Mouse (Mus musculus) limb, embryonic 15.5 days (tissue): ENCODE measurements around the gene Alox12e. TPM values are rescaled to one million over a fixed set of nuclear protein-coding genes. Genes with fewer than 3 reads are reported as not detected.

ENCODE experiments used
- ATAC-seq: fragments of 200-750 bp; cut with Nextera tagmentation; 2 replicates; pipeline ENCODE4 v1.8.0; 2017; ENCODE audit warnings: low read depth, moderate TSS enrichment; ENCODE audit not compliant: insufficient number of reproducible peaks, low FRiP score, low TSS enrichment
- H3K27ac ChIP-seq: fragments of 300-500 bp; sonication (generic); 2 replicates; pipeline ENCODE4 v1.5.1; 2015; ENCODE audit warnings: moderate library complexity, mild to moderate bottlenecking, inconsistent platforms
- H3K27me3 ChIP-seq: fragments of 300-500 bp; sonication (generic); 2 replicates; pipeline ENCODE4 v1.6.1; 2015; ENCODE audit warnings: inconsistent platforms
- H3K36me3 ChIP-seq: fragments of 300-500 bp; sonication (generic); 2 replicates; pipeline ENCODE4 v1.6.1; 2015; ENCODE audit warnings: inconsistent platforms
- H3K4me1 ChIP-seq: fragments of 300-500 bp; sonication (generic); 2 replicates; pipeline ENCODE4 v1.6.1; 2015; ENCODE audit warnings: inconsistent platforms
- H3K4me2 ChIP-seq: fragments of 300-500 bp; sonication (generic); 2 replicates; pipeline ENCODE4 v1.6.1; 2015; ENCODE audit warnings: mild to moderate bottlenecking, inconsistent platforms
- H3K4me3 ChIP-seq: fragments of 300-500 bp; sonication (generic); 2 replicates; pipeline ENCODE4 v1.5.1; 2015; ENCODE audit warnings: mild to moderate bottlenecking, inconsistent platforms
- H3K9ac ChIP-seq: fragments of 300-500 bp; sonication (generic); 2 replicates; pipeline ENCODE4 v1.6.1; 2015; ENCODE audit warnings: inconsistent platforms
- H3K9me3 ChIP-seq: fragments of 300-500 bp; sonication (generic); 2 replicates; pipeline ENCODE4 v1.6.1; 2016; ENCODE audit warnings: inconsistent platforms
- WGBS: fragments of 180-500 bp; shearing (Covaris S2); methylation state at CpG from one replicate; pipeline ENCODE4 v1.1.7; 2015; 5-methylcytosine and 5-hydroxymethylcytosine counted together
- polyA plus RNA-seq: library from polyadenylated mRNA; unstranded; fragments of >200 nt; fragmentation: Nextera tagmentation; extraction: Ambion mirVana; gene quantifications from 2 replicates; pipeline ENCODE4 v1.2.1, GENCODE M21; 2015

The Alox12e gene
- polyA plus RNA-seq, 1 experiment from 2014 or later = 0.50 TPM

DNA sequence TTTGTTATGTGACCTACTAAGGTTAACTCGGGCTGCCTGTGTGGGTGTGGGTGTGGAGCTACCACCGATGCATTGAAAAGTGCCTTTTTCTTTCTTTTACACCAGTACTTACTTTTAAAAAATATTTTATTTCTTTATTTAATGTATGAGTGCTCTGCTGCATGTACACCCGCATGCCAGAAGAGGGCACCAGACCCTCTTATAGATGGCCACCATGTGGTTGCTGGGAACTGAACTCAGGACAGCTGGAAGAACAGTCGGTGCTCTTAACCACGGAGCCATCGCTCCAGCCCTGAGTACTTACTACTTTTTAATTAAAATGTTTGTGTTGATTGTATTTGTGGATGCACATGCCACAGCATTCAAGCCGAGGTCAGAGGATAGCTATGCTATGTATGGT lies 8.6 kb downstream of the Alox12e start:
- H3K4me2 ChIP-seq = no peak overlapping the region
- WGBS = 40% methylated on average over 7 of the region's 7 CpGs

GRCm38 (mm10) chr11:70309341-70309740 lies 13.1 kb downstream of the Alox12e start:
- Histone ChIP-seq H3K27ac (no peak overlapping the region), H3K4me3 (no peak overlapping the region), H3K36me3 (no peaks in the 10 kb centered on the region), H3K9ac (no peak overlapping the region), H3K4me1 (no peaks in the 10 kb centered on the region), H3K9me3 (no peaks in the 10 kb centered on the region), H3K27me3 (no peaks in the 10 kb centered on the region), H3K4me2 (no peak overlapping the region)
- 22% methylated on average over 9 of the region's 9 CpGs for WGBS
- ATAC-seq = no peak

More for the DNA sequence above, 8.6 kb downstream of the Alox12e start:
- Histone ChIP-seq H3K27me3 (peaks cover 12% of the 10 kb centered on the region; the same call in 1 of the 2 replicates), H3K4me3 (no peak overlapping the region), H3K9ac (no peak overlapping the region), H3K9me3 (no peaks in the 10 kb centered on the region), H3K36me3 (no peaks in the 10 kb centered on the region), H3K4me1 (no peaks in the 10 kb centered on the region), H3K27ac (no peak overlapping the region)
- ATAC-seq = no peak

DNA sequence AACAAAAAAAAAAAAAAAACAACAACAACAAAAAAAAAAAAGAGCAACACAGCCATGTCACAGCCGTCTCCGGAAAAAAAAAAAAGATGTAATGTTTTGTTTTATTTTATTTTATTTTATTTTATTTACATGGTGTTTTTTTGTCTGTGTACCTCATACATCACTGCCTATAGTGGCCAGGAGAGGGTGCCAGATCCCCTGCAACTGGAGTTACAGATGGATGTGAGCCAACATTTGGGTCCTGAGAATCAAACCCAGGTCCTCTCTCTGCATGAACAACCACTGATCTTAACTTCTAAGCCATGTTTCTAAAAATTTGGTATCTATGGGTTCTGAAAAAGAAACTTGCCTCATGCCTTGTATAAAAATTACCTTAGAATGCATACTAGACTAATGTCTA lies 14.1 kb downstream of the Alox12e start:
- H3K27me3 ChIP-seq = no peaks in the 10 kb centered on the region
- ATAC-seq = no peak
- H3K9ac ChIP-seq = no peak overlapping the region
- 79% methylated on average over 2 of the region's 2 CpGs for WGBS
- H3K4me2 ChIP-seq = no peak overlapping the region
- no peaks in the 10 kb centered on the region for H3K4me1 ChIP-seq
- H3K9me3 ChIP-seq = no peaks in the 10 kb centered on the region
- no peak overlapping the region for H3K27ac ChIP-seq
- no peak overlapping the region for H3K4me3 ChIP-seq
- no peaks in the 10 kb centered on the region for H3K36me3 ChIP-seq

- 50% methylated on average over 7 of the region's 7 CpGs for WGBS
- H3K27ac ChIP-seq = no peak overlapping the region
- H3K9me3 ChIP-seq = no peaks in the 10 kb centered on the region
- H3K4me1 ChIP-seq = no peaks in the 10 kb centered on the region
- no peak overlapping the region for H3K4me2 ChIP-seq
- H3K4me3 ChIP-seq = no peak overlapping the region
- no peak for ATAC-seq
- H3K27me3 ChIP-seq = no peaks in the 10 kb centered on the region
- H3K9ac ChIP-seq = no peak overlapping the region
- no peaks in the 10 kb centered on the region for H3K36me3 ChIP-seq
Measured at GRCm38 (mm10) chr11:70306159-70306558, 16.3 kb downstream of the Alox12e start.

DNA sequence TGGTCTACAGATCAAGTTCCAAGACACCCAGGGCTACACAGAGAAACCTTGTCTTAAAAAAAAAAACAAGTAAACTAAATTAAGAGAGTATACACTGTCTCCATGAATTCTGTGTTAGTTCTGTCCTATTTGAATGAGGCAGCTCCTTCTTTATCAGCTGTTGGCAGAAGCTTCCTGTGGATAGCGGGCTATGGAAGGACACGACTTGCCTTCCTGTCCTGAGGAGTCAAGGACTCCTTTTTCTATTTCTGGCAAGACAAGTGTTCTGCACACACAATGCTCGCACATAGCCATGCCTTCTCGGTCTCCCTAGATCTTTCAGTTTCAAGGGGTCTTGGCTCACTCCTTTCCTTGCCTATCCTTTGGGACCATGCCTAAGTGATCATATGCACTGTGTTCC lies 20.1 kb downstream of the Alox12e start:
- no peak overlapping the region for H3K9ac ChIP-seq
- no peaks in the 10 kb centered on the region for H3K27me3 ChIP-seq
- no peaks in the 10 kb centered on the region for H3K4me1 ChIP-seq
- H3K4me2 ChIP-seq = no peak overlapping the region
- H3K9me3 ChIP-seq = no peaks in the 10 kb centered on the region
- H3K27ac ChIP-seq = no peak overlapping the region
- H3K36me3 ChIP-seq = no peaks in the 10 kb centered on the region
- H3K4me3 ChIP-seq = no peak overlapping the region
- no peak for ATAC-seq
- WGBS = 84% methylated on average over 4 of the region's 4 CpGs

DNA sequence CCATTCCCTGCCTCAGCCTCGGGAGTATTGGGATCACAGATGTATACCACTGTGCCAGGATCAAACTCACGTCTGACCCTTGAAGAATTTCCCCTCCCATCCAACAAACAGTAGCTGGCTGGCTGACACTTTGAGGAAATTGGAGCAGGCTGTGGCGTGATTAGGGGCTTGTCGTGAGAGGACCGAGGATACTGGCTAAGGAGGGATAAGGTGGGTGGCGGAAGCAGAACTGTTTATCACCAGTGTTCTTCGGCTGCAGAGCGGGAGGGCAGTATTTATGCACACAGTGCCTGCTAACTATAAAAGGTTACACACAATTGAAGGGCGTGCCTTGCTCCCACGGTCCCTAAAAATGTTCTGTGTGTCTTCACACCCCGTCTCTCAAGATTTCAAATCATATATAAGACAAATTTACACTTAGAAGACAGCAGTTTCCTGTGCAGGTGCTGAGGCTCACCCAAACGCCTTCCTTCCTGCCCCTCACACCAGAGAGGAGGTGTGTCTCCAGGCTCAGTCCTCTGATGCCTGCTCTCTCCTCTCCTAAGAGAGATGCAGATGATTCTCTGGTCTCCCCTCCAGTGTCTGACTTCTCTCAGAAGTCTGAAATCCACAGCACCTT lies 24.5 kb downstream of the Alox12e start:
- Histone ChIP-seq H3K27ac (no peak overlapping the region), H3K4me2 (no peak overlapping the region)
- 37% methylated on average over 12 of the region's 12 CpGs for WGBS

DNA sequence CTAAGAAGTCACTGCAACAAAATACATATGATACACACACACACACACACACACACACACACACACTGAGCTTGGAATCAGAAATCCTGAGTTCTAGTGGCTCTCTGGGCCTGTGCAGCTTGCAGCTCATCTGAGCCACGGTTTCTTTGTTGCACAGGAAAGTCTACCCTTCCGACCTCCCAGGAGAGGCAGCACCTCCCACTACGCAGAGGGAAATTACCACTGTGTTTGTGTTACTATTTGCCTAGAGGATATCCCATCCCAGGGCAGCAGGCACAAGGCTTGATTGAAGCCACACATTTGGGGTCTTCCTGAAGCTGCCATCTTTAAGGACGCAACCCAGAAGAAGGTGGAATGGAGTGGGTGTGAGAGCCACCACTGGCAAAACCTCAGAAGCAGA lies 25.0 kb downstream of the Alox12e start:
- Histone ChIP-seq H3K36me3 (no peaks in the 10 kb centered on the region), H3K4me2 (no peak overlapping the region), H3K27ac (no peak overlapping the region), H3K9ac (no peak overlapping the region), H3K4me3 (no peak overlapping the region), H3K9me3 (no peaks in the 10 kb centered on the region), H3K4me1 (no peaks in the 10 kb centered on the region), H3K27me3 (no peaks in the 10 kb centered on the region)
- 38% methylated on average over 4 of the region's 4 CpGs for WGBS
- no peak for ATAC-seq

More for the DNA sequence above, 24.5 kb downstream of the Alox12e start:
- Histone ChIP-seq H3K9me3 (no peaks in the 10 kb centered on the region), H3K4me1 (no peaks in the 10 kb centered on the region), H3K4me3 (no peak overlapping the region), H3K36me3 (no peaks in the 10 kb centered on the region), H3K27me3 (no peaks in the 10 kb centered on the region), H3K9ac (no peak overlapping the region)
- ATAC-seq = no peak

- Histone ChIP-seq H3K4me3 (no peak overlapping the region), H3K27ac (no peak overlapping the region), H3K36me3 (no peaks in the 10 kb centered on the region), H3K4me1 (peaks cover 5% of the 10 kb centered on the region; the same call in 1 of the 2 replicates), H3K4me2 (no peak overlapping the region), H3K9ac (no peak overlapping the region), H3K27me3 (no peaks in the 10 kb centered on the region), H3K9me3 (no peaks in the 10 kb centered on the region)
- 79% methylated on average over 6 of the region's 6 CpGs for WGBS
- ATAC-seq = no peak
Measured at GRCm38 (mm10) chr11:70293881-70294280, 28.5 kb downstream of the Alox12e start.

DNA sequence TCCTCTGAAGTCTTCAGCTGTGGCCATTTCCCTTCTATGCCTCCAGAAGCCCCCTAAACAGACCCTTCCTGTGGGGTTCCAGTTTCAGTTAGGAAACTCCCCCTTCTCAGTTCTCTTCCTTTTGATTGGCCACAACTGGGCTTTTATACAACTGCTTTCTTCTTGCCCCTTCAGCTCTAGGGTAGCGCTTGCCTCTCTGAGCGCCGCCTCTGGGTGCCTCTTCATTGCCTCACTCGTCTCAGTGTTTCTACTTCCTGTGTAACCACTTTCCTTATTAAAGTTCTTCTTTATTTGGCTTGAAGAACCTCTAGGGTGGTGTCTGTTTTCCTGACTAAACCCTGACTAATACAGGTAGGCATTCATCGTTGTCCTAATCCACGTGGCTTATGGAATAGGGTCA lies 31.2 kb downstream of the Alox12e start:
- H3K27me3 ChIP-seq = no peaks in the 10 kb centered on the region
- WGBS = 69% methylated on average over 6 of the region's 6 CpGs
- H3K4me1 ChIP-seq = peaks cover 5% of the 10 kb centered on the region; the same call in 1 of the 2 replicates
- H3K27ac ChIP-seq = no peak overlapping the region
- H3K36me3 ChIP-seq = no peaks in the 10 kb centered on the region
- no peaks in the 10 kb centered on the region for H3K9me3 ChIP-seq
- no peak for ATAC-seq
- H3K9ac ChIP-seq = no peak overlapping the region
- H3K4me3 ChIP-seq = no peak overlapping the region
- no peak overlapping the region for H3K4me2 ChIP-seq

- H3K9me3 ChIP-seq = no peaks in the 10 kb centered on the region
- no peak overlapping the region for H3K4me3 ChIP-seq
- peaks cover 8% of the 10 kb centered on the region for H3K4me1 ChIP-seq
- no peak for ATAC-seq
- H3K27me3 ChIP-seq = no peaks in the 10 kb centered on the region
- no peak overlapping the region for H3K27ac ChIP-seq
- no peaks in the 10 kb centered on the region for H3K36me3 ChIP-seq
- no peak overlapping the region for H3K9ac ChIP-seq
- 33% methylated on average over 6 of the region's 6 CpGs for WGBS
- H3K4me2 ChIP-seq = no peak overlapping the region
Measured at GRCm38 (mm10) chr11:70289236-70289635, 33.2 kb downstream of the Alox12e start.

GRCm38 (mm10) chr11:70288102-70288501 lies 34.3 kb downstream of the Alox12e start:
- 42% methylated on average over 10 of the region's 10 CpGs for WGBS
- Histone ChIP-seq H3K9me3 (no peaks in the 10 kb centered on the region), H3K9ac (no peak overlapping the region)

DNA sequence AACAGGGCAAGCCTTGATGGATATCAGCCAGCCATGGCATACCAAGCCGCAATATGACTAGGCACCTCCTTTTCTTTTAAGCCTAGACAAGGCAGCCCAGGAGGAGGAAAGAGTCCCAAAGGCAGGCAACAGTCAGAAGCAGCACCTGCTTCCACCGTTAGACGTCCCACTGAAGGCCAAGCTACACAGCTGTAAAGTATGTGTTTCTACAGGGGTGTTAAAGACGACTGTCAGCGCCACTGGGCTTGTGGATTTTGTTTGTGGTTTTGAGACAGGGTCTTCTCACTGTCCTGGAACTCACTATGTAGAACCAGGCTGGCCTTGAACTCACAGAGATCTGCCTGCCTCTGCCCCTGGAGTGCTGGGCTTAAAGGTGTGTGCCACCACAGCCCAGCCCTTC lies 36.7 kb downstream of the Alox12e start:
- peaks cover 8% of the 10 kb centered on the region for H3K4me1 ChIP-seq
- H3K36me3 ChIP-seq = no peaks in the 10 kb centered on the region
- no peak overlapping the region for H3K9ac ChIP-seq
- WGBS = 62% methylated on average over 5 of the region's 5 CpGs
- no peak overlapping the region for H3K4me3 ChIP-seq
- H3K27me3 ChIP-seq = no peaks in the 10 kb centered on the region
- H3K27ac ChIP-seq = no peak overlapping the region
- H3K4me2 ChIP-seq = no peak overlapping the region
- no peaks in the 10 kb centered on the region for H3K9me3 ChIP-seq
- no peak for ATAC-seq

More at GRCm38 (mm10) chr11:70288102-70288501, 34.3 kb downstream of the Alox12e start:
- Histone ChIP-seq H3K4me2 (no peak overlapping the region), H3K36me3 (no peaks in the 10 kb centered on the region), H3K4me1 (peaks cover 8% of the 10 kb centered on the region), H3K27ac (no peak overlapping the region), H3K27me3 (no peaks in the 10 kb centered on the region), H3K4me3 (no peak overlapping the region)
- ATAC-seq = no peak

DNA sequence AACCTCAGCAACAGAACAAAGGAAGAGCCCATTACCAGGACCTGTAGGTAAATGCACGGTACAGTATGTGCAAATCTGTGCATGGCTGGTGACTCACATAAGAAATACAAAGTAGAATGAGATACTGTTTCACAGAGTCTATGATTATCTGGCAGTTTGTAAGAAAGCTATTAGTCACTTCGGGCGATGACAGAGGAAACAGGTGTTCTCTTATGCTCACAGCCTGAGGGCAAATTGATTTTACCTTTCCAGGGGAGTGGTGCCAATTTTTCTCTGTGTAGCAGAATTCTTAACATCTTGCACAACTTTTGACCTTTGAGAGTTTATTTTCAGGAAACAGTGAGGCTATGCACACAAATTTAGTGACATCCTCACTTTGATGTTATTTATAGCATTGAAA lies 37.7 kb downstream of the Alox12e start:
- no peak overlapping the region for H3K4me2 ChIP-seq
- no peaks in the 10 kb centered on the region for H3K9me3 ChIP-seq
- peaks cover 12% of the 10 kb centered on the region for H3K4me1 ChIP-seq
- no peak overlapping the region for H3K9ac ChIP-seq
- no peaks in the 10 kb centered on the region for H3K27me3 ChIP-seq
- H3K4me3 ChIP-seq = no peak overlapping the region
- no peaks in the 10 kb centered on the region for H3K36me3 ChIP-seq
- no peak for ATAC-seq
- WGBS = 57% methylated on average over 3 of the region's 3 CpGs
- H3K27ac ChIP-seq = no peak overlapping the region
